Mouse (Mus musculus): Measurements from ENCODE around the gene Gm28036. TPM values are rescaled to one million over a fixed set of nuclear protein-coding genes. Genes with fewer than 3 reads are reported as not detected.

Gm28036 gene
- total RNA-seq, 4 experiments from 2014 or later = 17.8 to 23.4 (median 20.3) TPM

Other genes starting within 250 kb of the Gm28036 start
- gene Uqcc1, start 196.8 kb downstream of the Gm28036 start, total RNA-seq (2022) = 10 to 100 TPM; 76.5 to 83.3 (median 78.3) TPM
- gene Gm15557, start 186.4 kb downstream of the Gm28036 start, total RNA-seq (2022) = not detected
- gene Gdf5, start 181.7 kb downstream of the Gm28036 start, total RNA-seq (2022) = under 1 TPM in 3 of 4 experiments, not detected in 1; 0.18 to 0.31 (median 0.31) TPM
- gene Cep250, start 170.6 kb downstream of the Gm28036 start, total RNA-seq (2022) = 10 to 100 TPM; 21.9 to 24.9 (median 24.5) TPM
- gene 6430550D23Rik, start 119.1 kb downstream of the Gm28036 start, total RNA-seq (2022) = 1 to 10 TPM in 3 of 4 experiments, under 1 TPM in 1; 0.97 to 3.0 (median 2.0) TPM
- 100 to 1,000 TPM; 182 to 233 (median 213) TPM for gene Ergic3, start 119.0 kb downstream of the Gm28036 start, total RNA-seq (2022)
- not detected for gene Fer1l4, start 74.1 kb downstream of the Gm28036 start, total RNA-seq (2022)
- gene Spag4, start 61.9 kb downstream of the Gm28036 start, total RNA-seq (2022) = 1 to 10 TPM; 3.3 to 4.7 (median 4.2) TPM
- 10 to 100 TPM; 31.2 to 34.6 (median 33.0) TPM for gene Cpne1, start 15.1 kb downstream of the Gm28036 start, total RNA-seq (2022)
- 10 to 100 TPM; 25.4 to 37.4 (median 33.1) TPM for gene Rbm12, start 15.1 kb downstream of the Gm28036 start, total RNA-seq (2022)
- gene Romo1, start 16.9 kb upstream of the Gm28036 start, total RNA-seq (2022) = 100 to 1,000 TPM in 3 of 4 experiments, 10 to 100 TPM in 1; 99.4 to 184 (median 132) TPM
- 10 to 100 TPM; 39.0 to 54.5 (median 44.0) TPM for gene Nfs1, start 17.1 kb upstream of the Gm28036 start, total RNA-seq (2022)
- 100 to 1,000 TPM; 305 to 360 (median 339) TPM for gene Rbm39, start 53.1 kb upstream of the Gm28036 start, total RNA-seq (2022)
- 100 to 1,000 TPM in 3 of 4 experiments, 10 to 100 TPM in 1; 98.7 to 122 (median 109) TPM for gene Phf20, start 69.4 kb upstream of the Gm28036 start, total RNA-seq (2022)
- gene Cnbd2, start 185.2 kb upstream of the Gm28036 start, total RNA-seq (2022) = 1 to 10 TPM; 4.8 to 7.1 (median 6.8) TPM
- 10 to 100 TPM; 59.9 to 80.3 (median 72.3) TPM for gene Scand1, start 185.6 kb upstream of the Gm28036 start, total RNA-seq (2022)